Mouse (Mus musculus) liver, embryonic 14.5 days (tissue): ENCODE measurements at regions not wholly inside any gene's neighbourhood (a gene's known extent, or its start where the extent isn't known, plus 50 kb on each side); places are given as distances from the start of the nearest gene placed in this dataset.

ENCODE experiments used
- ATAC-seq: fragments of 200-750 bp; cut with Nextera tagmentation; 2 replicates; pipeline ENCODE4 v1.8.0; 2017; ENCODE audit warnings: moderate number of reproducible peaks, mild to moderate bottlenecking, moderate library complexity; ENCODE audit not compliant: insufficient read depth
- DNase-seq, 3 experiments: peaks; one replicate each; pipeline ENCODE4 v3.0.0-alpha.2; 2012 to 2013; ENCODE audit warnings: low read depth in 3 of 3, low spot score in 3 of 3
- H3K27ac ChIP-seq: fragments of 300-500 bp; sonication (generic); 2 replicates; pipeline ENCODE4 v1.5.1; 2014; ENCODE audit warnings: moderate library complexity, mild to moderate bottlenecking, control low read depth, inconsistent platforms
- H3K27me3 ChIP-seq: fragments of 300-500 bp; sonication (generic); 2 replicates; pipeline ENCODE4 v1.6.1; 2014; ENCODE audit warnings: mild to moderate bottlenecking, low read length, moderate library complexity; ENCODE audit not compliant: control insufficient read depth, insufficient read depth
- H3K36me3 ChIP-seq: fragments of 300-500 bp; sonication (generic); replicated peaks from 2 replicates; pipeline ENCODE4 v1.6.1; 2014; ENCODE audit warnings: low read depth; ENCODE audit not compliant: control insufficient read depth, insufficient read depth
- H3K4me1 ChIP-seq, 2 experiments: fragments of 200-500 bp in 1 of 2; fragments of 300-500 bp in 1 of 2; sonication (generic) in 1 of 2; replicated peaks; 2 replicates each; pipeline ENCODE4 v1.6.1; 2012 to 2014; ENCODE audit warnings: antibody characterized with exemption in 1 of 2, inconsistent platforms in 1 of 2, low read length in 1 of 2; ENCODE audit not compliant: control insufficient read depth in 2 of 2, insufficient read depth in 2 of 2
- H3K4me2 ChIP-seq: fragments of 300-500 bp; sonication (generic); 2 replicates; pipeline ENCODE4 v1.6.1; 2014; ENCODE audit warnings: low read depth, mild to moderate bottlenecking, control low read depth, moderate library complexity
- H3K4me3 ChIP-seq, 2 experiments: fragments of 200-500 bp in 1 of 2; fragments of 300-500 bp in 1 of 2; sonication (generic) in 1 of 2; 2 replicates each; pipeline ENCODE4 v1.5.1; 2012 to 2014; ENCODE audit warnings: low read depth in 2 of 2, low read length in 2 of 2, mild to moderate bottlenecking in 2 of 2, control low read depth in 1 of 2, inconsistent platforms in 1 of 2, moderate library complexity in 1 of 2; ENCODE audit not compliant: insufficient read depth in 1 of 2
- H3K9ac ChIP-seq: fragments of 300-500 bp; sonication (generic); replicated peaks from 2 replicates; pipeline ENCODE4 v1.6.1; 2014; ENCODE audit warnings: mild to moderate bottlenecking, control low read depth, moderate library complexity
- H3K9me3 ChIP-seq: fragments of 300-500 bp; sonication (generic); 2 replicates; pipeline ENCODE4 v1.6.1; 2016; ENCODE audit warnings: low read length, mixed read lengths; ENCODE audit not compliant: control insufficient read depth
- CTCF ChIP-seq: IDR thresholded peaks from 2 replicates; pipeline ENCODE4 v1.5.1; 2016; ENCODE audit warnings: antibody characterized with exemption, low read depth, control low read depth
- EP300 ChIP-seq: IDR thresholded peaks from 2 replicates; pipeline ENCODE4 v1.6.1; 2016; ENCODE audit warnings: antibody characterized with exemption, low read depth
- WGBS: fragments of 180-500 bp; shearing (Covaris S2); extraction: QIAGEN DNeasy Blood & Tissue Kit; methylation state at CpG from one replicate; pipeline ENCODE4 v1.1.7; 2014; ENCODE audit not compliant: insufficient replicate concordance; 5-methylcytosine and 5-hydroxymethylcytosine counted together

DNA sequence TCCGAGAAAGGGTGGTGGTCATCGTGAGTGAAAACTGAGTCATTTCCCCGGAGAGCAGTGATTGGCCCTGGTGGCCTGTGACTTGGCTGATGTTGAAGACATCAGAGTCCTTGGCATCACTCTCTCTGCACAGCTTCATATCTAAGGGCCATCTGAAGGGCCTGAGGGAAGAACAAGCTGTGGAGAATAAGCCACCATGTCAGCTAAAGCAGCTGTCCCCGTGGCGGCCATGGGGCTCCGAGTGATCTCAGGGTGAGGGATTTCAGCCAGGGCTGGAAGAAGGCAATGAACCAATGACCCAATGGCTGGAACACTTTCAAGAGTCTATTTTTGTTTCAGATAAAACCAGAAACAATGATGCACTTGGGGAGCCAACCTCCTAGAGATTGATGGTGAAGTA is 62.2 kb downstream of the Ttc32 start:
- ATAC-seq, result no peak
- Histone ChIP-seq H3K4me1 (no peaks in the 10 kb centered on the region), H3K9ac (no peak overlapping the region), H3K27ac (no peak overlapping the region), H3K4me3 (no peak overlapping the region), H3K4me2 (no peak overlapping the region), H3K36me3 (no peaks in the 10 kb centered on the region), H3K9me3 (no peaks in the 10 kb centered on the region), H3K27me3 (no peaks in the 10 kb centered on the region)
- TF ChIP-seq EP300 (no peak), CTCF (no peak)
- 66% methylated on average over 6 of the region's 6 CpGs for WGBS
- DNase-seq, result no peak

DNA sequence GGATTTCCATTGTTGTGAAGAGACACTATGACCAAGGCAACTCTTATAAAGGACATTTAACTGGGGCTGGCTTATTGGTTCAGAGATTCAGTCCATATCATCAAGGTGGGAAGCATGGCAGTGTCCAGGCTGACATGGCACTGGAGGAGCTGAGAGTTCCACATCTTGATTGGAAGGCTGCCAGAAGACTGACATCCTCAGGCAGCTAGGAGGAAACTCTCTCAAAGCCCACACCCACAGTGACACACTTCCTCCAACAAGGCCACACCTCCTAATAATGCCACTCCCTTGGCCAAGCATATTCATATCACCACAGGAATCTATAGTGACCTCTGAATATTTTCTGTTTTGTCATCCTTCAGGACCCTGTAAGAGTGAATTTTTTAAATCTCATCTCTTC is 65.3 kb downstream of the Ttc32 start:
- H3K9ac ChIP-seq, result no peak overlapping the region
- H3K27me3 ChIP-seq, result no peaks in the 10 kb centered on the region
- DNase-seq, result no peak
- no peak overlapping the region for H3K27ac ChIP-seq
- H3K4me3 ChIP-seq, result no peak overlapping the region
- H3K4me1 ChIP-seq, result no peaks in the 10 kb centered on the region
- H3K36me3 ChIP-seq, result no peaks in the 10 kb centered on the region
- H3K4me2 ChIP-seq, result no peak overlapping the region
- TF ChIP-seq EP300, result no peak
- no peak for TF ChIP-seq CTCF
- H3K9me3 ChIP-seq, result no peaks in the 10 kb centered on the region
- no peak for ATAC-seq

DNA sequence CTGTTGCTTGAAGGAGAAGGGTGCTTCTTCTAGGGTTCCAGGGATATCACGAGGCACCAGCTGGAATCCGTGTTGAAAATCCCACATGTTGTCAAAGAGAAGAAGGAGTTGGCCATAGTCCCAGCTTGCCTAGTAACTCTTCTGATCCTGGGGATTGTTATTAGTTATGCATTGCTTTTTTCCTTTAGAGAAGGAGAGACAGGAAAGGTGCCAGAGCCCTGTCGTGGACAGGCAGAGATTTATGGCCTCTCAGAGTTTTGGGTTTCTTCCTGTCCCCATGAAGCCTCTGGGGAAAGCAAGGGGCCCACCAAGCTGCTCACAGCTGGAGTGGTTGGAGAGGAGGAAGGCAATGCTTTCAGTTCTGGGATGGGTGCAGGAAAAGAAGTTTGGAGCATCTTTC is 76.6 kb downstream of the Ttc32 start:
- no peak for ATAC-seq
- 32% methylated on average over 3 of the region's 3 CpGs for WGBS
- H3K4me1 ChIP-seq, result no peaks in the 10 kb centered on the region

DNA sequence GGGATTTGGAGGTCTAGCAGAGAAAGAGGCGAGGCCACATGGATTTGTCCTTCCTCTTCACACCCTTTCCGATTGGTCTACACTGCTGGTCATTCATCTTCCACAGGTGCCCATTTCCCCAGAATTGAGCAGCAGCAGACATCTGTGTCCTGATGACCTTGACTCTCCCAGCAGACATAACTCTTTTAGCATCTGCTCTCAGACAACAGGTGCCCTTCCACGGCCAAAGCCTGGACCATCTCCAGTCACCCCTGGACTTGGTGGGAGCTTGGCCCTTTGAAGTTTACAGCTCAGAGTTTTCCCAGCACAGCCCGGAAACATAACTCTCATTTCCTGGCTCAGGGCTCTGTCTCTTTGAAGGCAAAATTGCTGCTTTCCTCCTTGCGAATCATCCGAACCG is 80.0 kb downstream of the Ttc32 start:
- DNase-seq, result no peak
- 49% methylated on average over 7 of the region's 7 CpGs for WGBS
- Histone ChIP-seq H3K36me3 (no peaks in the 10 kb centered on the region), H3K9ac (no peak overlapping the region), H3K27me3 (no peaks in the 10 kb centered on the region), H3K9me3 (no peaks in the 10 kb centered on the region), H3K4me3 (no peak overlapping the region), H3K4me2 (no peak overlapping the region), H3K4me1 (no peaks in the 10 kb centered on the region), H3K27ac (no peak overlapping the region)
- TF ChIP-seq CTCF (no peak), EP300 (no peak)
- ATAC-seq, result no peak

More for the DNA sequence above, 76.6 kb downstream of the Ttc32 start:
- no peak for DNase-seq
- no peaks in the 10 kb centered on the region for H3K27me3 ChIP-seq
- no peak overlapping the region for H3K4me2 ChIP-seq
- no peak overlapping the region for H3K4me3 ChIP-seq
- H3K36me3 ChIP-seq, result no peaks in the 10 kb centered on the region
- no peak overlapping the region for H3K9ac ChIP-seq
- H3K9me3 ChIP-seq, result no peaks in the 10 kb centered on the region
- no peak for TF ChIP-seq CTCF
- no peak for TF ChIP-seq EP300
- H3K27ac ChIP-seq, result no peak overlapping the region

DNA sequence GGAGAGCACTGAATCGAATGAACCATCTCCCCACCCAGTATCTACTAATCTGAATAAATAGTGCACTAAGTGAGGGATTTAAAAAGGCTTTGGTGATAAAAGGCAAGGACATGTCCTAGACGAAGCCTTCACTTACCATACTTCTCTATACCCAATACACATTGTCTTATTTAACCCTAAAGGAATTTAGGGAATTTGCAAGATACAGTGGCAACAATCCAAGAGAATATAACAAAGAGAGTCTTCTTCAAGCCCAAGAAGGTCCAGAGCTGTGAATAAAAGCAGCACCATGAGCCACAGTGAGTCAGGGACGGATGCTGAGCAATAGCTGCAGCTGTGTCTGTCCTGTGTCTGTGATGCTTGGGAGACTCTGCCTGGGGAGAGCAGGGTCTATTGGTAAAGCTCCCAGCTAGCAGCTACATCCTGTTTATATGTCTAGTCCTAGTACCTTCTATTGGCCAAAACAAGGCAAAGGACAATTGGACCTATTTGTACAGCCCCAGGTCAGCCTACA is 82.4 kb downstream of the Ttc32 start:
- Histone ChIP-seq H3K4me1 (no peaks in the 10 kb centered on the region), H3K27me3 (no peaks in the 10 kb centered on the region), H3K4me3 (no peak overlapping the region), H3K9ac (no peak overlapping the region), H3K9me3 (no peaks in the 10 kb centered on the region), H3K4me2 (no peak overlapping the region), H3K27ac (no peak overlapping the region), H3K36me3 (no peaks in the 10 kb centered on the region)
- ATAC-seq (no peak), DNase-seq (no peak)
- TF ChIP-seq EP300 (no peak), CTCF (no peak)
- 45% methylated on average over 3 of the region's 3 CpGs for WGBS
